Mouse (Mus musculus): ENCODE results near the gene Plekhg5.

DNA sequence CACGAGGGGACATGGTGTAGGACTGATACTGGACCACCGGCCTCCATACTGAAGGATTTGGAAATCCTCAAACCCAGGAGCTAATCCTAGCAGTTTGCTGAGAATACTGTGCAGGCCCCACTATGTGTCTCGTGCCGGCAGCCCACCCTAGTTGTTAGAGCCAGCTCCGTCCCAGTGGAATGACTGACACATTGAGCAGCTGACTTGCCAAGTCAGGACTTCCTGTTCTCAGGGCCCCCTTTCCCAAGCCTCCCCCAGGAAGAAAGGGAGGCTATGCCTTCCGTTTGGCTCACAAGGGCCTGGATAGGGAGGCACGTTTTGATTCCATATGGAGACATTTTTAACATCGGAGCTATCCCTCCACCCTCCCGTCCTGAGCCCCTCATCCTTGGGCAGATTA, 17.9 kb downstream of the Plekhg5 start:
- no peak for TF ChIP-seq POLR2A (IDR thresholded peaks at IDR 0.05; ENCODE audit: insufficient read depth, low read depth, low read length)
- TF ChIP-seq EP300 (IDR thresholded peaks at IDR 0.05; ENCODE audit: insufficient read depth, low read depth, low read length): no peak
- TF ChIP-seq CTCF (IDR thresholded peaks at IDR 0.05): no peak
